Mouse (Mus musculus) kidney, adult 2 months (tissue): Measurements from ENCODE around the gene Pidd1.

Experiments used
- CTCF ChIP-seq: fragments of 200-500 bp; conservative IDR thresholded peaks from 2 replicates; pipeline ENCODE4 v1.5.1; 2011; ENCODE audit warnings: low read depth, mild to moderate bottlenecking, control low read depth, low read length, moderate library complexity, mixed read lengths; ENCODE audit not compliant: insufficient read depth, insufficient read length
- POLR2A ChIP-seq: fragments of 200-500 bp; IDR thresholded peaks from one replicate; pipeline ENCODE4 v1.6.1; 2011; ENCODE audit warnings: low read depth, low read length, control low read depth

GRCm38 (mm10) chr7:141485186-141485585 lies 41.4 kb upstream of the Pidd1 start:
- TF ChIP-seq CTCF (no peak), POLR2A (no peak)
